Mouse (Mus musculus) liver, adult 2 months (tissue): ENCODE measurements around the gene Gm10964. TPM values are rescaled to one million over a fixed set of nuclear protein-coding genes. Genes with fewer than 3 reads are reported as not detected.

ENCODE experiments used
- DNase-seq: peaks from one replicate; pipeline ENCODE4 v3.0.0-alpha.2; 2011; ENCODE audit warnings: low read depth, low spot score; ENCODE audit errors: extremely low read depth
- H3K27ac ChIP-seq: fragments of 200-500 bp; replicated peaks from 2 replicates; pipeline ENCODE4 v1.5.1; 2012; ENCODE audit warnings: low read depth, mild to moderate bottlenecking, control low read depth, inconsistent platforms, low read length; ENCODE audit not compliant: insufficient read depth
- H3K27me3 ChIP-seq: fragments of 200-500 bp; 2 replicates; pipeline ENCODE4 v1.6.1; 2012; ENCODE audit warnings: mild to moderate bottlenecking, moderate library complexity, low read length, inconsistent platforms; ENCODE audit not compliant: control insufficient read depth, insufficient read depth
- H3K36me3 ChIP-seq: fragments of 200-500 bp; 2 replicates; pipeline ENCODE4 v1.6.1; 2012; ENCODE audit warnings: low read length, inconsistent platforms; ENCODE audit not compliant: control insufficient read depth, insufficient read depth
- H3K4me1 ChIP-seq: fragments of 200-500 bp; 2 replicates; pipeline ENCODE4 v1.6.1; 2011; ENCODE audit warnings: low read length; ENCODE audit not compliant: control insufficient read depth, insufficient read depth
- H3K4me3 ChIP-seq: fragments of 200-500 bp; 2 replicates; pipeline ENCODE4 v1.5.1; 2011; ENCODE audit warnings: low read depth, mild to moderate bottlenecking, control low read depth, low read length, moderate library complexity; ENCODE audit not compliant: insufficient read depth
- H3K79me2 ChIP-seq: fragments of 200-500 bp; 2 replicates; pipeline ENCODE4 v1.6.1; 2012; ENCODE audit warnings: inconsistent platforms, mild to moderate bottlenecking, low read length, moderate library complexity; ENCODE audit not compliant: control insufficient read depth, insufficient read depth
- H3K9ac ChIP-seq: fragments of 200-500 bp; 2 replicates; pipeline ENCODE4 v1.6.1; 2012; ENCODE audit warnings: low read depth, mild to moderate bottlenecking, control low read depth, inconsistent platforms, low read length
- CTCF ChIP-seq: fragments of 200-500 bp; IDR thresholded peaks from 2 replicates; pipeline ENCODE4 v1.5.1; 2011; ENCODE audit warnings: low read depth, low read length, control low read depth
- POLR2A ChIP-seq: fragments of 200-500 bp; IDR thresholded peaks from 2 replicates; pipeline ENCODE4 v1.6.1; 2011; ENCODE audit warnings: low read length, control low read depth; ENCODE audit not compliant: insufficient read depth; ENCODE audit errors: extremely low read depth
- WGBS: fragments of 180-500 bp; shearing (Covaris S2); methylation state at CpG from one replicate; pipeline ENCODE4 v1.1.7; 2018; 5-methylcytosine and 5-hydroxymethylcytosine counted together
- polyA plus RNA-seq: library from polyadenylated mRNA; depleted of rRNA; stranded (reverse); fragments of >200 nt; gene quantifications from 2 replicates; pipeline ENCODE4 v1.2.3, GENCODE M21; 2012
- total RNA-seq: library from RNA; depleted of rRNA; stranded (reverse); fragments of >200 nt; gene quantifications from 2 replicates; pipeline ENCODE4 v1.2.3, GENCODE M21; 2014

Gene Gm10964
- total and polyA plus RNA-seq, 2 experiments: not detected

GRCm38 (mm10) chr3:103737061-103737754 lies 2.0 kb upstream of the Gm10964 start:
- H3K27me3 ChIP-seq: no peaks in the 10 kb centered on the region
- TF ChIP-seq POLR2A: no peak
- H3K4me1 ChIP-seq: no peaks in the 10 kb centered on the region
- DNase-seq: no peak
- peak overlapping the region; percentile 28; the same call in 1 of the 2 replicates for H3K27ac ChIP-seq
- H3K79me2 ChIP-seq: no peaks in the 10 kb centered on the region
- WGBS: 74% methylated on average over 16 of the region's 16 CpGs
- 0 out of 2 replicates have a peak overlapping the region, but pooled peaks have one; percentile 7 for H3K9ac ChIP-seq
- H3K36me3 ChIP-seq: peaks cover 4% of the 10 kb centered on the region; the same call in 1 of the 2 replicates
- H3K4me3 ChIP-seq: peak overlapping the region; percentile 36

GRCm38 (mm10) chr3:103737778-103738571 lies 1.2 kb upstream of the Gm10964 start, which contains the start of gene Olfml3:
Olfml3 (minus strand) TSS chr3:103738001.
- TF ChIP-seq CTCF (peak; percentile 82), POLR2A (no peak)
- H3K27ac ChIP-seq: peak within 1 kb of the TSS; percentile 28; the same call in 1 of the 2 replicates
- H3K79me2 ChIP-seq: no peaks in the 10 kb centered on the region
- DNase-seq: peak; percentile 41
- peak within 1 kb of the TSS; percentile 36 for H3K4me3 ChIP-seq
- peak within 1 kb of the TSS; percentile 15; the same call in 1 of the 2 replicates for H3K9ac ChIP-seq
- peaks cover 6% of the 10 kb centered on the region; the same call in 1 of the 2 replicates for H3K36me3 ChIP-seq
- H3K27me3 ChIP-seq: no peaks in the 10 kb centered on the region
- no peaks in the 10 kb centered on the region for H3K4me1 ChIP-seq
- WGBS: 7% methylated on average over 18 of the region's 18 CpGs

- 76% methylated on average over 5 of the region's 5 CpGs for WGBS
- Histone ChIP-seq H3K36me3 (peaks cover 20% of the 10 kb centered on the region; the same call in 1 of the 2 replicates), H3K9ac (no peak overlapping the region), H3K27ac (no peak overlapping the region), H3K27me3 (no peaks in the 10 kb centered on the region), H3K4me1 (no peaks in the 10 kb centered on the region), H3K4me3 (no peak overlapping the region), H3K79me2 (no peaks in the 10 kb centered on the region)
- TF ChIP-seq CTCF (no peak), POLR2A (no peak)
- no peak for DNase-seq
Measured at GRCm38 (mm10) chr3:103740342-103740741, 1.2 kb downstream of the Gm10964 start.

- TF ChIP-seq CTCF: no peak
- no peak for TF ChIP-seq POLR2A
- no peak overlapping the region for H3K27ac ChIP-seq
- no peaks in the 10 kb centered on the region for H3K79me2 ChIP-seq
- no peak overlapping the region for H3K9ac ChIP-seq
- 95% methylated on average over 6 of the region's 6 CpGs for WGBS
- no peaks in the 10 kb centered on the region for H3K27me3 ChIP-seq
- H3K4me3 ChIP-seq: no peak overlapping the region
- no peak for DNase-seq
- H3K4me1 ChIP-seq: no peaks in the 10 kb centered on the region
- peaks cover 44% of the 10 kb centered on the region for H3K36me3 ChIP-seq
Measured at GRCm38 (mm10) chr3:103743208-103743607, 4.0 kb downstream of the Gm10964 start.

- no peak overlapping the region for H3K27ac ChIP-seq
- H3K36me3 ChIP-seq: peaks cover 63% of the 10 kb centered on the region
- no peak for DNase-seq
Measured at GRCm38 (mm10) chr3:103745001-103745770, 6.0 kb downstream of the Gm10964 start.

More at GRCm38 (mm10) chr3:103745001-103745770, 6.0 kb downstream of the Gm10964 start:
- no peaks in the 10 kb centered on the region for H3K4me1 ChIP-seq
- H3K27me3 ChIP-seq: no peaks in the 10 kb centered on the region
- TF ChIP-seq POLR2A (no peak), CTCF (no peak)
- H3K4me3 ChIP-seq: no peak overlapping the region
- H3K79me2 ChIP-seq: no peaks in the 10 kb centered on the region; the same call in 1 of the 2 replicates
- WGBS: 93% methylated on average over 14 of the region's 14 CpGs
- no peak overlapping the region for H3K9ac ChIP-seq
